ENCODE assay signal across 22 mouse cellular contexts in genomic region chr14:115580466-115581255, GRCm38 (mm10).
A peak's percentile ranks its signal among the peaks of the same experiment; 100 is the strongest.
DNase-seq lines count a peak whose midpoint lies in the region; ATAC-seq and TF ChIP-seq lines count a peak whose summit lies in the region.
"Had no signal": no experiment of that assay in that cellular context is flagged by ENCODE, and none has a peak within 500 bp of the region (broad histone marks: within the 10 kb centered on the region; RNA-seq: fewer than 3 reads in every experiment).

No protein-coding gene starts in this region.

- no peaks in the 10 kb centered on the region for H3K4me1 ChIP-seq in kidney, embryonic 16.5 days (ENCODE audit: insufficient read depth, low read length)
- no peaks in the 10 kb centered on the region for H3K4me1 ChIP-seq in liver, adult 2 months (ENCODE audit: control insufficient read depth, insufficient read depth, low read length)
- no peaks in the 10 kb centered on the region for H3K4me1 ChIP-seq in liver, postnatal 0 days (ENCODE audit: insufficient read depth)
- no peaks in the 10 kb centered on the region for H3K4me1 ChIP-seq in lung, embryonic 15.5 days
- H3K4me1 ChIP-seq: embryonic facial prominence, embryonic 13.5 days; embryonic facial prominence, embryonic 15.5 days; forebrain, embryonic 10.5 days; forebrain, embryonic 12.5 days had no signal

- no peaks in the 10 kb centered on the region for H3K79me2 ChIP-seq in liver, adult 2 months (ENCODE audit: control insufficient read depth, insufficient read depth, low read length)

- no peak for TF ChIP-seq CTCF in liver, adult 2 months (IDR thresholded peaks at IDR 0.05; ENCODE audit: low read depth, low read length)
- TF ChIP-seq CTCF in liver, postnatal 0 days (IDR thresholded peaks at IDR 0.05; ENCODE audit: low read depth) = no peak

- no peak overlapping the region for H3K4me2 ChIP-seq in kidney, embryonic 16.5 days (replicated peaks; ENCODE audit: low read depth, low read length)
- no peak overlapping the region for H3K4me2 ChIP-seq in liver, postnatal 0 days (ENCODE audit: low read depth, low read length)
- H3K4me2 ChIP-seq in lung, embryonic 15.5 days = no peak overlapping the region
- H3K4me2 ChIP-seq: embryonic facial prominence, embryonic 13.5 days; embryonic facial prominence, embryonic 15.5 days; forebrain, embryonic 12.5 days had no signal

- no peak for TF ChIP-seq POLR2A in liver, adult 2 months (IDR thresholded peaks at IDR 0.05; ENCODE audit: extremely low read depth, insufficient read depth, low read length)

- 0 out of 2 replicates have a peak, but pooled peaks cover 2% of the 10 kb centered on the region for H3K9me3 ChIP-seq in kidney, embryonic 16.5 days (ENCODE audit: low read length)
- no peaks in the 10 kb centered on the region for H3K9me3 ChIP-seq in liver, postnatal 0 days (ENCODE audit: low read length)
- H3K9me3 ChIP-seq in lung, embryonic 15.5 days = no peaks in the 10 kb centered on the region
- H3K9me3 ChIP-seq: embryonic facial prominence, embryonic 15.5 days; forebrain, embryonic 10.5 days; forebrain, embryonic 12.5 days had no signal

- WGBS in kidney, embryonic 16.5 days = 68% methylated on average over 3 of the region's 3 CpGs
- 60% methylated on average over 3 of the region's 3 CpGs for WGBS in liver, adult 2 months
- WGBS in liver, postnatal 0 days (ENCODE audit: insufficient replicate concordance) = 62% methylated on average over 3 of the region's 3 CpGs
- WGBS in lung, embryonic 15.5 days = 34% methylated on average over 3 of the region's 3 CpGs

- ATAC-seq in kidney, embryonic 16.5 days (ENCODE audit: low FRiP score, low TSS enrichment) = peak; percentile 31; the same call in 1 of the 2 replicates
- ATAC-seq in liver, postnatal 0 days = no peak
- peak; percentile 86 for ATAC-seq in lung, embryonic 15.5 days (ENCODE audit: borderline replicate concordance, extremely low read depth, low FRiP score, low TSS enrichment)
- ATAC-seq: forebrain, embryonic 14.5 days had no signal

- no peak overlapping the region for H3K9ac ChIP-seq in kidney, embryonic 16.5 days (replicated peaks; ENCODE audit: low read length)
- no peak overlapping the region for H3K9ac ChIP-seq in liver, adult 2 months (ENCODE audit: low read depth, low read length)
- no peak overlapping the region for H3K9ac ChIP-seq in liver, postnatal 0 days (replicated peaks)
- H3K9ac ChIP-seq in lung, embryonic 15.5 days = no peak overlapping the region
- H3K9ac ChIP-seq: embryonic facial prominence, embryonic 13.5 days; embryonic facial prominence, embryonic 15.5 days; forebrain, embryonic 12.5 days had no signal

- no peaks in the 10 kb centered on the region for H3K27me3 ChIP-seq in kidney, embryonic 16.5 days (ENCODE audit: insufficient read depth, low read length)
- no peaks in the 10 kb centered on the region for H3K27me3 ChIP-seq in liver, adult 2 months (ENCODE audit: control insufficient read depth, insufficient read depth, low read length)
- H3K27me3 ChIP-seq in liver, postnatal 0 days (ENCODE audit: insufficient read depth, low read length) = no peaks in the 10 kb centered on the region
- H3K27me3 ChIP-seq in lung, embryonic 15.5 days = no peaks in the 10 kb centered on the region
- H3K27me3 ChIP-seq: embryonic facial prominence, embryonic 13.5 days; embryonic facial prominence, embryonic 15.5 days; forebrain, embryonic 12.5 days had no signal

- no peaks in the 10 kb centered on the region for H3K36me3 ChIP-seq in kidney, embryonic 16.5 days (ENCODE audit: insufficient read depth, low read length)
- H3K36me3 ChIP-seq in liver, adult 2 months (ENCODE audit: control insufficient read depth, insufficient read depth, low read length) = no peaks in the 10 kb centered on the region
- no peaks in the 10 kb centered on the region for H3K36me3 ChIP-seq in liver, postnatal 0 days (replicated peaks; ENCODE audit: insufficient read depth, low read length)
- H3K36me3 ChIP-seq in lung, embryonic 15.5 days = no peaks in the 10 kb centered on the region
- H3K36me3 ChIP-seq: embryonic facial prominence, embryonic 13.5 days; embryonic facial prominence, embryonic 15.5 days; forebrain, embryonic 10.5 days; forebrain, embryonic 12.5 days had no signal

- TF ChIP-seq EP300 in liver, postnatal 0 days (IDR thresholded peaks at IDR 0.05; ENCODE audit: low read depth) = no peak

- DNase-seq in kidney, postnatal 10 days = no peak
- DNase-seq in liver, adult 2 months (ENCODE audit: extremely low read depth, low read depth, low spot score) = peak; percentile 26
- no peak for DNase-seq in liver, postnatal 0 days
- no peak for DNase-seq in lung, postnatal 36 days
- DNase-seq: adrenal gland, adult 2 months; adrenal gland, postnatal 10 days; adrenal gland, postnatal 25 days; cerebellum, adult 11 months; cerebellum, adult 18-20 months; cerebellum, adult 8-10 months; cerebellum, adult 9-11 months; cerebellum, postnatal 14 days; cerebellum, postnatal 36 days; embryo, embryonic 11 days had no signal

- no peak overlapping the region for H3K4me3 ChIP-seq in kidney, embryonic 16.5 days (ENCODE audit: low read length)
- no peak overlapping the region for H3K4me3 ChIP-seq in liver, adult 2 months (ENCODE audit: insufficient read depth, low read depth, low read length)
- no peak overlapping the region for H3K4me3 ChIP-seq in liver, postnatal 0 days (ENCODE audit: low read depth, low read length)
- H3K4me3 ChIP-seq in lung, embryonic 15.5 days = no peak overlapping the region
- H3K4me3 ChIP-seq: embryonic facial prominence, embryonic 13.5 days; embryonic facial prominence, embryonic 15.5 days; erythroblast, embryonic 14.5 days; forebrain, embryonic 10.5 days; forebrain, embryonic 12.5 days had no signal

- H3K27ac ChIP-seq in kidney, embryonic 16.5 days (ENCODE audit: low read length) = no peak overlapping the region
- H3K27ac ChIP-seq in liver, adult 2 months (replicated peaks; ENCODE audit: insufficient read depth, low read depth, low read length) = no peak overlapping the region
- no peak overlapping the region for H3K27ac ChIP-seq in liver, postnatal 0 days (ENCODE audit: low read depth)
- no peak overlapping the region for H3K27ac ChIP-seq in lung, embryonic 15.5 days
- H3K27ac ChIP-seq: embryonic facial prominence, embryonic 13.5 days; embryonic facial prominence, embryonic 15.5 days; forebrain, embryonic 10.5 days; forebrain, embryonic 12.5 days had no signal
